Mouse (Mus musculus): Measurements from ENCODE around the gene Oma1. TPM values are rescaled to one million over a fixed set of nuclear protein-coding genes. Genes with fewer than 3 reads are reported as not detected.

Gene Oma1
- polyA plus RNA-seq (2015; fragmentation: Nextera tagmentation; extraction: Ambion mirVana), result 7.9 and 10.0 TPM in 2 replicates

DNA sequence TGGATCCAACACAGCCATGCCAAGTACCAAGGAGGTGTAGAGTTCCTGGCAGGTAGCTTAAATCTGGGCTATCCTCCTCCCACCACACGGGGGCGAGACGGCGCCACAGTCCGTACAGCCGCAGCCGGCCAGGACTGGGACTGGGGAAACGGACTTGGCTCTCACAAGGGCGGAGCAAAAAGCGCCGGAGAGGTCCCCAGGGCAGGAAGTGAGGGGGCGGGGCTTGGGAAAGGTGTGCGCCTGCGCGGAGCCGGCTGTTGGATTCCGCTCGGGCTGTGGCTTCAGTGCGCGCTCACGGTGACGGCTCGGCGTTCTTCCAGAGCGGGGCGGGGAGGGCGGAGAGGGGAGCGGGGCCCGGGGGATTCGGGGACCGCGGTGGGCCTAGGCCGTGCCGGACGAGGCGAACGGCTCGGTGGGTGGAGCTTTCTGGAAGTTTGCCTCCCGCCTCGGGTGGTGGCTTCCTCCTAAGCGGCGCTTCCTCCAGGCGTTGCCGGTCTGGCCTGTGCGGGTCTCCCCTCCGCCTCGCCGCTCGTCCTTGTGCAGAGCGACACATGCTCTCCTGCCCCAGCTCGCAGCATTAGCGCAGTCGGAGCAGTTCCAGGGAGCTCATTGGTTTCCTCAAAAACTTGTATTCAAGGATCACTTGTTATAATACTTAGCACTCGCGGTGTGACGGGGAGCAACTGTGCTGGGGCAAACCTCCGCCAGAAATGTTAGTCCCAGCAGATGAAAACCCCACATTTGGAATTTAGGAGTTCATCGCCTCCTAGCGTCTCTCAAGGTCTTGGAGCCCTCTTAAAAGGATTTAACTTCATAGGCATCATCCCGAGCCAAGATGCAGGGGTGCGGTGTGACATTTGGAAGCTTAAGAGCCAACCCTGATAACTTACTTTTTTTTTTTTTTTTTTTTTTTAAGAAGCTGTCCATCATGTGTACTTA lies at the start of gene Oma1:
TSS of gene Oma1 (plus strand) at position 226 of the 939 bp plus-strand sequence.
- WGBS, result under 1% methylated on average over 55 of the region's 61 CpGs
- ATAC-seq (ENCODE audit: low FRiP score), result peak; percentile 99
- H3K4me1 ChIP-seq (replicated peaks), result peaks cover 11% of the 10 kb centered on the region
- H3K27me3 ChIP-seq, result no peaks in the 10 kb centered on the region
- peak within 1 kb of the TSS; percentile 57 for H3K4me2 ChIP-seq
- peak within 1 kb of the TSS; percentile 81 for H3K9ac ChIP-seq
- peak within 1 kb of the TSS; percentile 96 for H3K27ac ChIP-seq
- H3K4me3 ChIP-seq, result peak within 1 kb of the TSS; percentile 66
- H3K9me3 ChIP-seq, result no peaks in the 10 kb centered on the region
- no peaks in the 10 kb centered on the region for H3K36me3 ChIP-seq

DNA sequence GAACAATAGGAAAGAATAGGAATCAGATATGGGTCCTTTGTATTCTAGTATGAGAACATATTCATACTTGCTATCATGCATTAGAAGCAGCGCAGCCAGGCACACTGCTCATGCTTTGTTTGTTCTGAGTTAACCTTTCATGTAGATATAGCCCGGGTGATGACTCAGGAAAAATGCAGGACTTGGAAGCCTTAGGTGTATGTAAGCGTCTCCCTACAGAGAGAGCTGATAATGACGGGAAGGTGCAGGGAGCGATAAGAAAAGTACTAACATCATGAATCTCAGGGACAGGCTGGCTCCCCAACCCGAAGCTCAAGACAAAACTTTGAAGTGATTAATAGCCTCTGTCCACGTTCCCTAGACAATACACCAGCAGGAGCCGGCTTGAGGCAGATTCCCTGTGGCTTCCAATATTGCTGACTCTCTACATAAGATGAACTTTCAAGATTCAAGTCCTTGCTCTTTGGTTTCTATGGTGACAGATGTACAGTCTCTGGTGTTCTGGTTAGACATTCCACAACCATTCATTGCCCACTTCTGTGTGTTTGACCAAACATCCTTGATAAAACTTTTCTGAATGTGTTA lies 49.7 kb upstream of the Oma1 start:
- no peaks in the 10 kb centered on the region for H3K27me3 ChIP-seq
- no peak overlapping the region for H3K4me3 ChIP-seq
- no peaks in the 10 kb centered on the region for H3K36me3 ChIP-seq
- no peak overlapping the region for H3K27ac ChIP-seq
- peaks cover 8% of the 10 kb centered on the region for H3K4me1 ChIP-seq (replicated peaks)
- H3K9me3 ChIP-seq, result no peaks in the 10 kb centered on the region
- no peak overlapping the region for H3K4me2 ChIP-seq
- no peak overlapping the region for H3K9ac ChIP-seq
- WGBS, result 26% methylated on average over 8 of the region's 8 CpGs
- 0 out of 2 replicates have a peak, but pooled peaks have one; percentile 66 for ATAC-seq (ENCODE audit: low FRiP score)

DNA sequence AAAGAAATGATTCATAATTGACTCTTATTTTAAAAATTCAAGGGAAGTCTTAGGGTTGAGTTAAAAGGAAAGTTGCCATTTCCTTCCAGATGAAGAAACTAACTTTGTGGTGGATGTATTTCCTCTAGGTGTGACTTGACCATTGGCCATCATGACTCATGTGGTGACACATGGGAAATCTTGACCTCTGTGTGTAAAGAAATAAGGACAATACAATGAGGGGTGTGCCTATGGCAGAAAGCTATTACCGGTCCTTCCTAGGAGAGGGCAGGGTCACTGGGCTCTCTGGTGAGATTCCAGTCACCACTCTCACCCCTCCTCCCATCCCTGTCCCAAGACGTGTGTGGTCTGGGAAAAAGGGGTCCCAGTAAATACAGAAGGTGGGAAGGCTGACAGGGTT lies 48.4 kb upstream of the Oma1 start:
- no peak overlapping the region for H3K4me3 ChIP-seq
- H3K9ac ChIP-seq, result no peak overlapping the region
- no peaks in the 10 kb centered on the region for H3K27me3 ChIP-seq
- H3K9me3 ChIP-seq, result no peaks in the 10 kb centered on the region
- H3K4me2 ChIP-seq, result no peak overlapping the region
- no peaks in the 10 kb centered on the region for H3K36me3 ChIP-seq
- H3K27ac ChIP-seq, result no peak overlapping the region
- no peak for ATAC-seq (ENCODE audit: low FRiP score)
- WGBS, result 48% methylated on average over 2 of the region's 2 CpGs
- peaks cover 8% of the 10 kb centered on the region for H3K4me1 ChIP-seq (replicated peaks)

DNA sequence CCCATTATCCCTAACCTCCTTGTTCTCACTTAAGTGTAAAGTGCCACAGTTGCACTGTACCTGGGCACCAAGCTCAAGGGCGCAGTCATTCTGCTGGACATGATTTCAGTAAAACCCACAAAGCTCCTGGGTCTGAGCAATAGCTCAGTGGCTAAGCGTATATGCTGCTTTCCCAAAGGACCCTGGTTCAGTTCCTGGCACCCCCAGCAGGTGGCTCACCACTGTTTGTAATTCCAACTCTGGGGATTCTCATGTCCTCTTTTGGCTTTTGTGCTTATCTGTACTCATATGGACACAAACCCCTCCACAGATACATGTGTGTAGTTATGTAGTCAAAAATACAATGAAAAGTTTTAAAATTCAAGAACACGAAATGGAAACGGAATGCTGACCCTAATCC lies 44.3 kb upstream of the Oma1 start:
- H3K36me3 ChIP-seq, result no peaks in the 10 kb centered on the region
- no peak overlapping the region for H3K4me3 ChIP-seq
- H3K27me3 ChIP-seq, result no peaks in the 10 kb centered on the region
- H3K9me3 ChIP-seq, result no peaks in the 10 kb centered on the region
- H3K9ac ChIP-seq, result no peak overlapping the region
- no peak overlapping the region for H3K27ac ChIP-seq
- no peak for ATAC-seq (ENCODE audit: low FRiP score)
- H3K4me2 ChIP-seq, result no peak overlapping the region
- H3K4me1 ChIP-seq (replicated peaks), result peaks cover under 1% of the 10 kb centered on the region; the same call in 1 of the 2 replicates
- 85% methylated on average over 4 of the region's 4 CpGs for WGBS

DNA sequence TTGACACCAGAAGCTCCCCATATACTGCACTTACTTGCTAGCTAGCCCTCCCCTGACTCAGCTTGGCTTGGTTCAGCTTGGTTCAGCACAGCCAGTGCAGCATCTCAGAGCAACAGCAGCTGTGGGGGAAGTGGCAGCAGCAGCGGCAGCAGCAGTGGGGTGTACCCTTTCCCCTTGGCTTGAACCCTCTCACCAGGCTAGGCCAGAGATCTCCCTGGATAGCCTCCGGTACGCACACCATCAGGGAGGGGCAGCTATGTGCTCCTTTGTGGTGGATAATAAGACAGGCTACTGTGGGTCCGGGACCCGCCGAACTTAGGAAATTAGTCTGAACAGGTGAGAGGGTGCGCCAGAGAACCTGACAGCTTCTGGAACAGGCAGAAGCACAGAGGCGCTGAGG lies 40.6 kb upstream of the Oma1 start:
- 82% methylated on average over 7 of the region's 8 CpGs for WGBS
- Histone ChIP-seq H3K4me1 (replicated peaks) (no peaks in the 10 kb centered on the region), H3K4me2 (no peak overlapping the region), H3K27ac (no peak overlapping the region), H3K27me3 (no peaks in the 10 kb centered on the region), H3K9me3 (no peaks in the 10 kb centered on the region), H3K36me3 (no peaks in the 10 kb centered on the region), H3K9ac (no peak overlapping the region), H3K4me3 (no peak overlapping the region)
- ATAC-seq (ENCODE audit: low FRiP score), result no peak

GRCm38 (mm10) chr4:103288342-103288741 lies 25.3 kb upstream of the Oma1 start:
- Histone ChIP-seq H3K4me3 (no peak overlapping the region), H3K9me3 (no peaks in the 10 kb centered on the region), H3K4me2 (no peak overlapping the region), H3K9ac (no peak overlapping the region), H3K36me3 (no peaks in the 10 kb centered on the region), H3K27ac (no peak overlapping the region), H3K27me3 (no peaks in the 10 kb centered on the region), H3K4me1 (replicated peaks) (no peaks in the 10 kb centered on the region)
- ATAC-seq (ENCODE audit: low FRiP score), result no peak
- WGBS, result 89% methylated on average over 7 of the region's 7 CpGs

DNA sequence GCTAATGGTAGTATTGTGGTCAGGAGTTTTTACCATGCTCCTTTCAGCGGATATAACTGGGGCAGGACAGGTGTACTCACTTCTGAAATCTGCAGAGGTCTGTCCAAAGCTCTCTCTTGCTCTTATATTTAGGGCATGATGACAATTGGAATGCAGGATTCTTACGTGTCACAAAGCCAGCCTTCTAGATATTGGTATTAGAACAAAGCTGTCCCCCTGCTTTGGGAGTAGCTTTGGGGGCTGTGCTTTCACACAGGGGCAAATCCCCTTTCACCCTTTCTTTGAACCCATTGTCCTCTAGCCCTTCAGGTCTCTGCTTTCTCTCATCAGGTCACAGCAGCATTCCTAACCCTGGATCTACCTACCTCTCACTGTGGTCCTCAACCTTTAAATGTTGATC lies 22.8 kb upstream of the Oma1 start, which contains the start of gene 4921539E11Rik:
TSS of gene 4921539E11Rik (minus strand) at position 101 of the 400 bp plus-strand sequence.
- no peaks in the 10 kb centered on the region for H3K4me1 ChIP-seq (replicated peaks)
- no peak for ATAC-seq (ENCODE audit: low FRiP score)
- WGBS, result 86% methylated on average over 2 of the region's 2 CpGs

DNA sequence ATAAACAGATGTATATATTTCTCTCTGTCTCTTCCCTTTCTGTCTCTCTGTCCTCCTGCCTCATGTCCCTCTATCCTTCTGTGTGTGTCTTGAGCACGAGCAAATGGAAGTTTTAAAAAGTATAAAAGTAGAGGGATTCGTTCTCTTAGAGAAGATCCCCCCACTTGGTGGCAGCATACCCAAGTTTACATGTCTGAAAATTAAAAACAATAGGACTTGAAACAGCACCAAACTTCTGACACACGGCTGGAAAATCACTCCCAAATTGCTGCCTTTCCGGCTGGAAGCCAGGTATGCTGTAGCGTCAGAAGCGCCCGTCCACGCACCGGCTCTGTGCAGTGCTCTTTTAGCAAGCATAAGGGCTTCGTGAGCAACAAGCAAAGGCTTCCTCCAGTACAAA lies 14.3 kb upstream of the Oma1 start:
- Histone ChIP-seq H3K9me3 (no peaks in the 10 kb centered on the region), H3K4me1 (replicated peaks) (no peaks in the 10 kb centered on the region), H3K9ac (no peak overlapping the region), H3K4me2 (no peak overlapping the region), H3K27me3 (no peaks in the 10 kb centered on the region), H3K27ac (no peak overlapping the region), H3K4me3 (no peak overlapping the region), H3K36me3 (no peaks in the 10 kb centered on the region)
- no peak for ATAC-seq (ENCODE audit: low FRiP score)
- 80% methylated on average over 10 of the region's 10 CpGs for WGBS

More for the DNA sequence above, 22.8 kb upstream of the Oma1 start, which contains the start of gene 4921539E11Rik:
- H3K4me2 ChIP-seq, result no peak within 1 kb of the TSS
- no peaks in the 10 kb centered on the region for H3K27me3 ChIP-seq
- H3K9ac ChIP-seq, result no peak within 1 kb of the TSS
- no peaks in the 10 kb centered on the region for H3K9me3 ChIP-seq
- no peak within 1 kb of the TSS for H3K27ac ChIP-seq
- no peak within 1 kb of the TSS for H3K4me3 ChIP-seq
- no peaks in the 10 kb centered on the region for H3K36me3 ChIP-seq

DNA sequence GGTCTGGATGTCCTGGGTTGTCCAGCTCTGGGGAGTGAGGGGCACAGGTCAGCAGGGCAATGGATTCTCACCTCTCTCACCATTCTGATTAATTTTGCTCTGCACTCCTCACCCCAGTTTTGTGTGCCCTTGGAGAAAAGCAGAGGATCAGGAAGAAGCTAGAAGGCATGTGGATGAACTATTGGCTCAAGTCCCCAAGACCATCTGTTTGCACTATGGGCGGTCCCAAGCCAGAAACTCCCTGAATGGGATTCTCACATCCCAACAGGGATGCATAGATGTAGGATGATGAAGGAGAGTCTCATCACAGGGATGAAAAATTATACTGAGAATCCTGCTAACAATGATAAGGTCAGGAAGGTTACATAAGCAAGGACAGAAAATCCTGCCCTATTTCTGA lies 9.8 kb upstream of the Oma1 start:
- no peak for ATAC-seq (ENCODE audit: low FRiP score)
- H3K4me3 ChIP-seq, result no peak overlapping the region
- H3K4me1 ChIP-seq (replicated peaks), result no peaks in the 10 kb centered on the region
- H3K27me3 ChIP-seq, result no peaks in the 10 kb centered on the region
- H3K9ac ChIP-seq, result no peak overlapping the region
- no peak overlapping the region for H3K4me2 ChIP-seq
- H3K36me3 ChIP-seq, result no peaks in the 10 kb centered on the region
- H3K9me3 ChIP-seq, result no peaks in the 10 kb centered on the region
- 100% methylated on average over 1 of the region's 1 CpGs for WGBS
- no peak overlapping the region for H3K27ac ChIP-seq

DNA sequence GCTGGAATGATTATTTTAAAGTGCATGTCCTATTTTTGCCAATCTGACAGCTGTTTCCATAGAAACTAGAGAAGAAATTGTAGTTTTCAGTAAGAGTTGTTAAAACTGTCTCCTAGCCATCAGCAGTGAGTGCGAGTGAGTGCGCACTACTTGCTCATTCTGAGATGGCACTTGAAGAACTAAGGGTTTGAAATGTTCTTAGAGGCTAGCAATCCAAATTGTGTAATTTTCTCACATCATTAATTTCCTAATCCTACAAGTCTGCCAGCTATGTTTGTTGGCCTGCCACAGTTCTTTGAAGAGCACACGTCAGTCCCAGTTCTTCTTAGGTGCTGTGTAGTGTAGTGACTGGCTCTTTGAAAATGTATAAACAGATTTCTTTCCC lies 906 bp downstream of the Oma1 start:
- no peak for ATAC-seq (ENCODE audit: low FRiP score)
- Histone ChIP-seq H3K4me1 (replicated peaks) (peaks cover 11% of the 10 kb centered on the region), H3K27ac (0 out of 2 replicates have a peak overlapping the region, but pooled peaks have one; percentile 96), H3K4me3 (peak overlapping the region; percentile 66), H3K27me3 (no peaks in the 10 kb centered on the region), H3K9ac (0 out of 2 replicates have a peak overlapping the region, but pooled peaks have one; percentile 8), H3K36me3 (no peaks in the 10 kb centered on the region), H3K4me2 (peak overlapping the region; percentile 57), H3K9me3 (no peaks in the 10 kb centered on the region)
- 43% methylated on average over 3 of the region's 3 CpGs for WGBS

DNA sequence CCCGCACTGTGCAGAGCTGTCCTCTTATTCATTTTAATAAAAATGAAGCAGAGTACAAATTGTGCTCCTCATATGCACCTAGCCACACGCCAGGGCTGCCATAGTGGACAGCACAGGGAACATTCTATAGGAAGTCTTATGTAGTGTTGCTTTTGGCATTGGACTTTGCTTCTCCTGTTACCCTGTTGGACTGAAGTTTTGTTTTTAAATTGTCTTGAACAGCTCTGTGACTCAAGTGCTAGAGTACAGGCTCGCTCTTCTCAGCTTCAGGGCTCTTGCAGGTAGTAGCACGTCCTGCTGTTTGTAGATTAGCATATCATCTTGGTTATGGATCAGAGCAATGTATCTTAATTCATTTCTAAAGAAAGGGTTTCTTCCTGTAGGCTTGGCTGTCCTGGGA lies 2.2 kb downstream of the Oma1 start:
- Histone ChIP-seq H3K4me2 (no peak overlapping the region), H3K9ac (no peak overlapping the region), H3K27me3 (no peaks in the 10 kb centered on the region), H3K9me3 (no peaks in the 10 kb centered on the region), H3K27ac (no peak overlapping the region), H3K4me3 (no peak overlapping the region), H3K36me3 (no peaks in the 10 kb centered on the region), H3K4me1 (replicated peaks) (peaks cover 11% of the 10 kb centered on the region)
- WGBS, result 92% methylated on average over 4 of the region's 4 CpGs
- no peak for ATAC-seq (ENCODE audit: low FRiP score)

DNA sequence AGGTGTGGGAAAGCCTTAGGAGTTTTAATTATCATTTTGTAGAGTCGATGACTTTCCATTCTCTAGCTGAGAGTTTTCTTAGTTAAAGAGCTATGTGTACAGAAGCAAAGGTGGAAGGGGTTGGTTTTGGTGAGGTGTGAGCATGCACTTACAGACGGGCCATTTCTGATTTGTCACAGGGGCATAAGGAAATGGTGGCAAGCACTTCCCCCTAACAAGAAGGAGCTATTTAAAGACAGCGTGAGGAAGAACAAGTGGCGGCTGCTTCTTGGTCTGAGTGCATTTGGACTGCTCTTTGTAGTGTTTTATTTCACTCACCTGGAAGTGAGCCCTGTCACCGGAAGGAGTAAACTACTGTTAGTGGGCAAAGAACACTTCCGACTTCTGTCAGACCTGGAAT lies 7.8 kb downstream of the Oma1 start:
- H3K9ac ChIP-seq, result no peak overlapping the region
- no peak overlapping the region for H3K4me2 ChIP-seq
- ATAC-seq (ENCODE audit: low FRiP score), result no peak
- H3K4me1 ChIP-seq (replicated peaks), result peaks cover 5% of the 10 kb centered on the region
- no peak overlapping the region for H3K27ac ChIP-seq
- H3K9me3 ChIP-seq, result no peaks in the 10 kb centered on the region
- no peaks in the 10 kb centered on the region for H3K27me3 ChIP-seq
- WGBS, result 86% methylated on average over 6 of the region's 6 CpGs
- H3K4me3 ChIP-seq, result no peak overlapping the region
- H3K36me3 ChIP-seq, result no peaks in the 10 kb centered on the region
